Mouse (Mus musculus) 3T3-L1 (cell line): ENCODE measurements around the gene Gsc2.
A peak's percentile ranks its signal among the peaks of the same experiment; 100 is the strongest.
"Not testable (repeated sequence)": the region's sequence is repeated elsewhere in the genome, so short reads cannot be mapped to it uniquely, and the experiment has no call there.

Experiments used
- DNase-seq: peaks from one replicate; pipeline ENCODE4 v3.0.0-alpha.2; 2015; ENCODE audit warnings: low read depth, low spot score

Gene Gsc2

DNA sequence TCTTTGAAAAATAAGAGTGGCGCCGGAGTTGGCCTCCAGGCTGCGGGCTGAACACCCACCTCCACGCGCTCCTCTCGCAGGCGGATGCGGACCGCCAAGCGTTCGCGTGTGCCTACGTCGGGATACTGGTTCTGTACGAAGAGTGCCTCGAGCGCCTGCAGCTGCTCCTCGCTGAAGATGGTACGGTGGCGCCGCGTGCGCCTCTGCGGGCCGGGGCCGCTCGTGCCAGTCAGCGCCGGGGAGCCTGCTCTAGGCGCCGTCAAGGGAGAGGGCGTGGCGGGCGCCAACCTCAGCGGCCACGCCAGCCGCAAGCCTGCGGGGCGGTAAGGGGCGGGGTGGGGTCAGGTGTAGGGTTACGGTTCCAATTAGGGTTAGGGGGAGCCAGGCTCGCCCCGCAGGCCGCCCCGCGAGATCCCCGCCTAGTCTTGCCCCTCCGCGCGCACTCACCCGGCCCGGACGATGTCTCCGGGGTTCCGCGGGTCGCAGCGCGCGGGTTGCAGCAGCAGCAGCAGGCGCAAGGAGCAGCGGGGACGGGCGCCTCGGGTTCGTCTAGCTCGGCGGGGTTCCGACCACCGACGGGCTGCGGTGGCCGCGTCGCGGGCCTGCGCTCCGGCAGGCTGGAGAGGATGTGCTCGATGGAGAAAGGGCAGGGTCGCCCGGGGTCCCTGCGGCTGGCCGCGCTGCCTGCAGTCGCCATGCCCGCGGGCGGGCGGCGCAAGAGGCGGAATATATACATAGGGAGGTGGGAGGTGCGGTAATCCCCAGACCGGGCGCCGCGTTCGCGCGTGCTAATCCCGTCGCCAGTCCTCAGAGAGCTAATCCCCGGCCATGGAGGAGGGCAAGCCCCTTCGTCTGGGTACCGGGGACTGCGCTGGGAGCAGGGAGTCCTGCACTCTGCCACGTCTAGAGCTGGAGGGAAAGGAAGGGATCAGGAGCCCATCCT lies at the start of gene Gsc2:
Gene Gsc2, minus strand, starts transcription at position 753 of the 943 bp plus-strand sequence.
- DNase-seq, result no peak

DNA sequence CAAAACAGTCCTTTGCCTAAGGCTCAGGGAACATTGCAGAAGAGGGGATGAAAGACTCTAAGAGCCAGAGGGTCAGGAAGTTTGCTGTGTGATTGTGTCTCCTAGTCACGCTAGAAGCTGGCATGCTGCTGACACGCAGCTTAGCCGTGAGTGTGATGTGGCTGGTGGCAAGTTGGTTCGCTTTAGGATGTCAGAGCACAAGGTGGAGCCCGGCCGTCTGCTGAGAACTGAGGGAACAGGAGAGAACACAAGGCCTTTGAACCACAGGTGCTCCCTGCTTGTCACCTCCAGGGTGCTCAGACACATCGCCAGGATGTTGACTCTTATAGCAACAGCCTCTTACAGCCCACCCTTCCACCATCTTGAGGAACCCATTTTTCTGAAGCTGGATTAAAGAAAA lies 47.2 kb upstream of the Gsc2 start:
- no peak for DNase-seq

DNA sequence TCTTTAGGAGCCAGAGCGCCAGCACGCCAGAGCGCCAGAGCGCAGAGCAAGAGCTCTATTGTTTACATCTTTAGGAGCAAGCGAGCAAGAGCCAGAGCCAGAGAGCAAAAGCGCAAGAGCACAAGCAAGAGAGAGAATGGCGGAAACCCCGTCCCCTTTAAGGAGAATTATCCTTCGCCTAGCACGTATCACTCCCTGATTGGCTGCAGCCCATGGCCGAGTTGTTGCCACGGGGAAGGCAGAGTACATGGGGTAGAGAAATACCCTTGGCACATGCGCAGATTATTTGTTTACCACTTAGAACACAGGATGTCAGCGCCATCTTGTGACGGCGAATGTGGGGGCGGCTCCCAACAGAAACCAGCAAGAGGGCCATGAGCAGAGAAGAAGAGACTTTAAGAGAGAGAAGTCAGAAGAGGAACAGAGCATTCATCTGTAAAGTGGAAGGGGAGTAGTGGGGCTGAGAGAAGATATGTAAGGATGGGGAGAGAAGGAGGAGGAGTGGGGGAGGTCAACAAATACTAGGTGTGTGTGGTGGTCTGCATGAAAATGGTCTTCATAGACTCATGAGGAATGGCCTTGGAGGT lies 41.3 kb upstream of the Gsc2 start:
- not testable (repeated sequence) for DNase-seq

DNA sequence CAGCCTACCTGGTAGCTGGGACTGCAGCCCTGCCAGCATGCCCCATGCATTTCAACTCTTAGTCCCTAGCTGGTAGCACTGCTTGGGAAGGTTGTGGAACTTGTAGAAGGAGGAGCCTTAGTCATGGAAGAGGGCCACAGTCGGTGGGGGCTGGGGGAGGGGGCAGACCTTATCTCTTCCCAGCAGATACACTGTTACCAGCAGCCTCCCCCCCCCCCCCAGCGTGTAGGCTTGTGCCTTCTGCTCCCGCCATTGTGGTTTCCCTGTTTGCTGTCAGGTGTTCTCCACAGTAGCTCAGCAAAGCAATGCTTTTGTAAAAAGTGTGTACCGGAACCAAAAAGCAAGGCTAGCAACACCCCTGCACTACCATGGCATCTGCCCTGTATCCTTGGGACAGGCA lies 36.8 kb upstream of the Gsc2 start:
- no peak for DNase-seq

DNA sequence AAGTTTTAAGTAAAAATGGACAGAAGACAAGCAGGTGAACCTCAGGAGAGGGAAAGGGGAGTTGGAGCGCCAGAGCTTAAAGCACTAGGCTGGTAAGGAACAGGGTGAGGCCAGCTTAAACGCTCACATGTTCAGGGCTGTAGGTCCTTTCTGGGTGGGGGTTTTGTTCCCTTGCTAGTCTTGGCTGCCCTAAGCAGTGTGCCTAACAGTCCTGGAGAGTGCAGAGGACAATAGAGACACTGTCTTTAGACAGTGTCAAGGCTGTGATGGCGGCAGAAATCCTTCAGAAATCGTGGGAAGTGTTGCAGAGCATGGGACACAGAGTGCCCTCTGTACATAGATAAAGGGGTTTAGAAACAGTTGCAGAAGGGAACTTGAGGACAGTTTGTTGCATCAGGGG lies 35.2 kb upstream of the Gsc2 start:
- no peak for DNase-seq

DNA sequence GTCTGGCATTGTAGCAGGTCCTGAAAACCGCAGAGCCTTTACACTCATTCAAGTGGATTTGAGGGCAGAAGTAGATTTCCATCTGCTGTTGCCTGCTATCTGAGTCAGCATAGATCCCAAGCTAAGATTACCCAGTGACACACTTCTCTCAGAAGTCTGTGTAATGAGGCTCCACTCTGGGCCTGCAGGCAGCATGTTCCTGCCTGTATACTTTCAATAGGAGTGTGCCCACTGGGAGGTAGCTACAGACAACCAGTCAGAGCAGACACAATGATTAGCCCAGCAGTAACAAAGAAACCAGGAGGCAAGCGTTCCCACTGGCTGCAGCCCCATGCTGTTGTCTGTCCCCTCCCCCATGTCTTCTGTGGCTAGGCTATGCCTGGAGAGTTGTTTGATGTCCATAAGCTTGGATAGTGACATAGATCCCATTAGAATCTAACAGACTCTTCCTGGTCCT lies 34.6 kb upstream of the Gsc2 start:
- peak; percentile 83 for DNase-seq

DNA sequence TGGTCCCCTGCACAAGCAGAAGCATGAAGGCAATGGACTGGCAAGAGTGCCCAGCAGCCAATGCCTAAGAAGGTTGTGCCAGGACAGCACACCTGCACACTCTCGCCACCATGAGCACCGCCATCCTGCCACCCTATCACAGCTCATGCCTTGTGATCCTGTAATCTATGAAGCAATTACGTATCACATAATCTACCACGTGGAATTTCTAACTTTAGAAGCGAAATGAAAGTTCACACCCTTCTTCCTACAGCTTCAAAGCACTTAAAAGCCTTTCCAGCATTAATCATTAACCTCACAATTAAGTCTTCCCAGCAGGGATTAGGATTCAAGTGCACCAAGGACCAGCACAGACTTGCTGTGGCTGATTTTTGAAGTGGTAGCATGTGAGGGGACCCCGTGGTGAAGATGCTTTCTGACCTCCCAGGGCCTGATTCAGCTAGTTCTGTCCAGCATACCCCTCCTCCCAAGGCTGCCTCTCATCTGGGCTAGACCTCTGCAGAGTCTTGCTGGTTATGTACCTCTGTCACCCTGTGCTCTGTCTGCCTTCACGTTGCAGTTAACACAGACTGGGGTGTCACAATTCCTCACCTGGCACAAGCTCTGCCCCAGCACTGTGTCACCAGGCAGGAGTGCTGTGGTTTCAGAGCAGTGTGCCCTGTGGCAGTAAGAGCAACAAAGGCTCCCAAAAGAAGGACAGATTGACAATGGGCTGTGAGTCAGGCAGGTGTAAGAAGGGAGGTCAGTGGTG lies 30.4 kb upstream of the Gsc2 start:
- DNase-seq, result no peak

DNA sequence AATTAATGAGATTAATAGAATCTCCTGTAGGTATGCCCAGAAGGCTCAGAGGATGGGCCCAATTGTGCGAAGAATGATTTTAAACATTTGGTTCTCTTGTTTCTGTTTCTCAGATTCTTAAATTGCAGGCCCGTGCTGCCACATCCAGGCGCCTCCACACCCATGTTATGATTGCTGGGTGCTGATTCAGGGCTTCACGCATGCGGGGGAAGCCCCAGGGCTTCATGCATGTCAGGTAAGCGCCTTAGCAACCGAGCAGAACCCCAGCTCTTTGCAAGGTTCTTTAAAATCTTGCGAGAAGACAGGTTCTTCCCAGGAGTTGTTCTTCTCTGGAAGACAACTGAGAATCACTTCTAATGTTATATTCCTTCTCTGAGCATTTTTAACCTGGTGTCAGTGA lies 28.6 kb upstream of the Gsc2 start:
- no peak for DNase-seq

DNA sequence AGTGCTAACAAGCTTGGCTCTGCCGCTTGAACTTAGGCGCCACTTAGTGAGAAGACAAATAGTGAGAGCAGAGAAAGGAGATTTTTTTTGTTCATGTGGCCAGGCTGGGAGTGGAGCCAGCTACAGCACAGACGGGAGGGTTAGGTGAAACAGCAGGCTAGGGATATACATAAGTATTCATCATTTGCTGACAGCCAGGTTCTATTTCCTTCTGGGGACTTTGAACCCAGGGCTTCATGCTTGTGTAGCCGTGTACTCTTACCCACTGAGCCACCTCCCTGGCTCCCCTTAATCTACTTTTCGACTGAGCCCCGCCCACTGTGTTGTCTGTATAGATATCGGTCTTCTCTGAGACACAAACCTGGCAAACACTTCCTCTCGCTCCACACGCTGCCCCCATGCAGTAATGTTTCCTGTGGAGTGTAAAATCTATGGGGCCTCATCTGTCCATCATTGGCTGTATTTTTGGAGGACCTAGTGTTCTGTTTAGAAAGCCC lies 24.4 kb upstream of the Gsc2 start:
- no peak for DNase-seq

DNA sequence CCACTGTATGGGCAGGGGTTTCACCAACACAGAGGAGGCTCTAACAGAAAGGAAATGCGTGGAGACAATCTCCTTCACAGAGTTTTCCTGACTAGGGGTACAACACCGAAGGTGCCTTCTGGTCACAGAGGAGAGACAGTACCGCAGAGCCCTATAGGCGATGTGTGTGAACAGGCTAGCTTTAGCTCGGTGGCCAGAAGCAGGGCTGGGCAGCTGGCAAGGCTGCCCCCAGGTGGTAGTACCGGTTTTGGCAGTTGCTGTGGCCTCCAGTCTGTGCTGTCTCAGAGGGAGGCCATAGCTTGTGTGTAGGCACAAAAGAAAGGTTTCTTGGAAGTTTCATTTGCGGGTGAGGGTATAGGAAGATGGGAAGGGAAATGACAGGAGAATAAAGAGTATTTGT lies 24.0 kb upstream of the Gsc2 start:
- DNase-seq, result peak; percentile 82

DNA sequence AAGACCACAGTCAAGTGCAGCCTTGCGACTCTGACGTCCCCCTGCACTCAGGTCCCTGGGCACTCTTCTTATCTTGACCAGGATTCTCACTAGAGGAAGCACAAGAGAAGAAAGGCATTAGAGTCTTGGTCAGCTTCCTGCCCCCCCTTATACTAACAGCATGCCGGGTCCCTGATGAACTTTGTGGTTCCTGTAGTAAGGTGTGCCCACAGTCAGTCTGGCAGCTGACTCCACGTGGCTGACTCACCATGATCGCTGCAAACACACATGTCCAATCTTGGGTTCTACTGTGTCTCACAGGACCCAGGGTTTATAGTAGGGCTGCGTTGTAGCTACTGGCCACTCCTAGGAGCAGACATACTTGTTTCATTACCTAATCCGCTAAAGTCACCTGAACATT lies 23.3 kb upstream of the Gsc2 start:
- DNase-seq, result peak; percentile 48

DNA sequence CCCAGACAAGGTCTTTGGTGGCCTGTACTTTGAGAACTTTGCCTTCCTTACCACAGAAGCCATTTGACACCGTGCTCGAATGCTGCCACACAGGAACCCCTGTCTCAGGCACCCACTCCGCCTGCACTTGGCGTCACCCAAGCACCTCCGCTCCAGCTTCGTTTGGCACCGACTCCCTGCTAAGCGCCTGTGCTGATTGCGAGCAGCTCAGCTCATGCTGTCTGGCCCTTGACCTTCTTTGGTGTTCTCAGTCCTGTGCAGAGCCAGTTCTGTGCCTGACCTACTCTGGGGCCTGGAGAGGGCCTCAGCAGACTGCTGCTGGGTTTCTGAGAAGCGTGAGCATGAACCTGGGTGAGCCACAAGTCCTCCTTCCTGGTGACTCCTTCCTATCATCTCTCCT lies 21.9 kb upstream of the Gsc2 start:
- DNase-seq, result no peak

DNA sequence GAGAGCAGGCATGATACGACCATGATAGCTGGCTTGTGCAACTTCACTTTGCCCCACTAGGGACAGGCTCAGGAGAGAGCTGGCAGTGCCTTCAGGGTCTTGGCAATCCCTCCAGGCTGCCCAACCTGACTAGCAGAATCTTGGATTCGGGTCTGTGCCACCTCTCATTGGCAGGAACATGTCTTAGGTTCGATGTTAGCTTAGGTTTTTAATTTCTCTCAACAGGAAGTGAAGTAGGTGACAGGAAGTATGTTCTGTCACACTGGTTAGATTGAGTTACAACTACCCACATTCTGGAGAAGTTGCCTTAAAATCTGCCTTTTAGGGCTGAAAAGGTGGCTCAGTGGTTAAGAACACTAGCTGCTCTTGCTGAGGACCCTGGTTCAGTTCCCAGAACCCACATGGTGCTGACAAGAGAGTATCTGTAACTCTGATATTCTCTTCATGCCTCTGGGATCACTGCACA lies 19.6 kb upstream of the Gsc2 start:
- DNase-seq, result no peak

DNA sequence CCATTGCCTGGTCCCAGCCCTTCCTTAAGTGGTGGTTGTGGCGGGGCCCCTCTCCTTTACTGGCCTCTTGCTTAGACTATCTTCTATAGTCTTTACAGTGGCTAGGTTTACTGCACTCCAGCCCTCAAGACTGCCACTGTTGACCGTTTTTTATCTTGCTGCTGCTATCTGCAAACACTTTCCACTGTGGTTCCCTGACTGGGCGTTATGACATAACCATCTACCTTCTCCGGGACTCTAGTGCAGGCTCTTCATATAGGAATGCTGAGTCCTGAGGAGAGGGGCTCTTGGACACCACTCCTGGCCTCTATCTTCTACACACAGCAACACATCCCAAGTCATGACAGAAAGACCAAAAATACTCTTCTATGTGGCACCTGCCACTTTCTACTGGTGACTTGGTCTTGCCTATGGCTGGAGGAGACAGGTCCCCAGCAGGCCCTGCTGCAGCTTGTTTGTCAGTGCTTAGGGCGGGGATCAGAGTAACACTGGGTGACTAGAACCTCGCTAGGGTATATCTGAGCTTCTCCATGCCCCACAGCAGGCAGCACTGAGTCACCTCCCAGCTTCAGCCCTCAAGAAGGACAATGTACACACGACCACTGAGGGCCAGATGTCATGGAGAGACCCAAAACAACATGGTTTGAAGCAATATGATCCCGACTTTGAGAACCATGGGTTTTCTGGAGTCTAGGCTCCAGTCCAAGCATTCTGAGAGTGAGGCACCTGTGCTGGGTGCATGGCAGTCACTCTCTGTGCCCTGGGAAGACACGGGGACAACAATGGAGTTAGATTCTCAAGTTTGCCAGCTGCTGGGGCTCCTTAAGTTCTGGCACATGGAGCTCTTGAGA lies 19.0 kb upstream of the Gsc2 start:
- no peak for DNase-seq

DNA sequence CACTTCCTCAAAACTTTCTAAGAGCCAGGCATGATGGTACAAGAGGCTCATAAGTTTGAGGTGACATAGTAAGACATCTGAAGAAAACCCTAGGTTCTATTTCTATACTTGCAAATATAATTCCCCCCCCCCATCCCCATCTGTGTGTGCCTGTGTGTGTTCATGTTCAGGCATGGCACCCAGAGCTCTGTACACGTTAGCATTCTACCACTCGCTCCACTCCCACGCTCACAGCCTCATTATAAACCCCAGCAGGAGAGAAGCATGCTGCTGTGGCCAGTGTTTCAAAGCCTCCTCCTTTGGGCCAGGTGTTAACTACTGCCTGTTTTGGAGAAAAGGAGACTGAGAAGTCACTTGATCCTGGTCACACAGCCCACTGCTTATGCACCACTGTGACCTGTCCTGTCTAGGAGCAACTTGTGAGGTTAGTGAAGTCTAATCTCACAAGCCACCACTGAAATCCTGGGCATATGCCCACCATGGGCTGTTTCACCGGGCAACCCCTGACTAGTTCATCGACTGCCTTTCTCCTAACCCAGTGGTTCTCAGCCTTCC lies 17.1 kb upstream of the Gsc2 start:
- DNase-seq, result no peak

DNA sequence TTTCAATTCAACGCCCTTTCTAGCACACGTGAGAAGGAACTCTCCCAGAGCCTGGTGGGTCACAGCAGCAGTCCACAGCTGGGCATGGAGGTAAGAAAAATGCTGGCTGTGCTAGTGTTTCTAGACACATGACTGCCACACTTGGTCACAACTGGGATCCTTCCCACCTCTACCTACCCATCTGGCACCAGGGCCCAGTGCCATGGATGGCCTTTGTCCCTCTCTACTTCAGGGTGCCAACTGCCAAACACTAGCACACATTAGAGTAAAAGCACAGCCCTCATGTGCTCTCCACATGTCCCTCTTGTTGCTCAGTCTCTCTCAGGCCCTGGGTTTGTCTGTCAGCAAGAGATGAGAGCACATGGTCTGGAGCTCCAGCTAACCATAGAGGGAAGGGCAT lies 14.8 kb upstream of the Gsc2 start:
- DNase-seq, result no peak

DNA sequence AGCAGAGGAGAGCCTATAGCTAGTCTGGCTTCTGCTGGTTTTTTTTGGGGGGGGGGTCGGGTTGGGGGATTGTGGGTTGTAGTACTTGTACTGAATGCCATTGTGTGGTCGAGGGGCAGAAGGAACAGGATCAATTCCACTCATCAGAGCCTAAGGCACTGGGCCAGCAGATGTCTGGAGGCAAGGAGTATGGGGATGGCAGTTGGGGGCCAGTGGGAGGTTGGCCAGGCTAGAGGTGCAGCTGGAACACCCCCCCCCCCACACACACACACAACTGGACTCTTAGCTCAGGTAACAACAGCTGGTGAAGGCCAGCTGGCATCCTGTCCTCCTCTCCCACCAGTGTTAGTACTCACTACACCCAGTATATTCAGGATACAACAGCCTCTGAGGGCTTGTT lies 14.4 kb upstream of the Gsc2 start:
- DNase-seq, result no peak

DNA sequence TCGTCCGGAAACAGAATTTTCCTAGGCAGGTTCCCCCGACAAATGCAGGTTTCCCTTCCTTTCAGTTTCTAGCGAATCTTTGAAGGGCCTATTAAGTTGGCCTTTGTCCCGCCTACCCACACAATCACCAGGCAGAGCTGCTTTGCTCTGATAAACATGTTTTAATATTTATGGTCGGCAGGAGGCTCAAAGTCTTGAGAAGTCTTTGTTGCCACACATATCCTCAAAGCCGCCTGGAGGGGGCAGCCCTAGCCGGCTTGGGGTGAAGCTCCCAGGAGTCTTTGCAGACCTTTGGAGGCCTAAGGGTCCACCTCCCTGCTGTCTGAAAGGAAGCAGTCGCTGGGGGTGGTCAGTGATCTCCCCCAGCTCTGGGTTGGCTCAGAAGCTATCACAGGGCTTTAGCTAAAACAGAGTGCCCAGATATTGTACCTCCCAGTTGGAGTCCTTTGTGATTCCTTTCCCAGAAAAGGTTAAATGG lies 13.8 kb upstream of the Gsc2 start:
- peak; percentile 99 for DNase-seq

DNA sequence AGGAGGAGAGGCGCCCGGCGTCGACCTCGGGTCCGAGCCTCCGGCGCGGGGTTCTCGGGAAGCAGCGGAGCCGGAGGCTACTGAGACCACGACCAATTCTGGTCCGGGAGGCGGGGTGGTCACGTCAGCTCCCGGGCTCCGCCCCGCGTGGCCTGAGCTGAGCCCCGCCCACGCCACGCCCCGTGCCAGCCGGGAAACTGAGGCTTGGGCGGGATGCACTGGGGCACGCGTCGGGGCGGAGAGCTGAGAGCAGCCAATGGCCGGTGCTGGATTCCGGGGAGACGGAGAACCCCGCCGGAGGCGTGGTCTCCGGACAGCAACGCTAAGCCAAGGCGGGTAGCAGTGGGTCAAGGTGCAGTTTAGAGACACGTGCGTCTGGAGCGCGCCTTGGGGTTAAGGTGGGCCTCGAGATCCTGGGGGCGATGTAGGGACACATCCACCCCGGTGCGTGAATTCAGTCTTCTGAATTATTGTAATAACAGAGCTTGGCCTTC lies 13.3 kb upstream of the Gsc2 start, which contains the start of gene Slc25a1:
Gene Slc25a1, minus strand, starts transcription at position 133 of the 494 bp plus-strand sequence.
- peak; percentile 63 for DNase-seq

DNA sequence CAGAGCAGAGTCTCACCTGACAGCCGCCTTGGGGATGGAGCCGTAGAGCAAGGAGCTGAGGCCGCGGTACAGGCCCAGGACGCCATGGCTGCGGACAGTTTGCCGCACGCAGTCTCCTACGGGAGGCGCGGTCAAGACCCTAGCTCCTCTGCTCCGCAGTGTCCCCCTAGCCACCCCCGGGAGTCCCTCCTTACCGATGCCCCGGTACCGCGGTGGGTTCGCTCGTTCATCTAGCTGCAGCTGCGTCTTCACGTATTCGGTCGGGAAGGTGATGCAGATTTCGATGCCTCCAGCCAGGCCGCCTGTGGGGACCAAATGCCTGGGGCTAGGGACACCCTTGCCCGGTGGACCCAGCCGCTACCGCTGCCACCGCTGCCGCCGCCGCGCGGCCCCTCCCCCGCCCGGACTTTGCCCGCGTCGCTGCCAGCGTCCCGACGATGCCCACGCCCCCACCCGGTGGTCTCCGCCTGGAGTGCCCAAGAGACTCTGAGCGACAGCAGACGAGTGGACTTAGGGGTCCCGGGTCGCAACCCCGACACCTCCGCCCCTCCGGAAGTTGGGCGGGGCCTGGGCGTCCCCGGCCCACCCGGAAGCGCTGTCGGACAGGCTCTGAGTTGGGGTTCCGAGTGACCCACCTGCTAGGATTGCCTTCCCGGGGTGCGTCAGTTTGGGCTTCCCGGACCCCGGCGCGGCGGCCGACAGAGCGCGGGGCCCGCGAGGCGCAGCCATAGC lies 12.7 kb upstream of the Gsc2 start:
- peak; percentile 39 for DNase-seq
